Mouse (Mus musculus) kidney, adult 2 months (tissue): ENCODE measurements at regions not wholly inside any gene's neighbourhood (a gene's known extent, or its start where the extent isn't known, plus 50 kb on each side); places are given as distances from the start of the nearest gene placed in this dataset.

Experiments used
- CTCF ChIP-seq: fragments of 200-500 bp; conservative IDR thresholded peaks from 2 replicates; pipeline ENCODE4 v1.5.1; 2011; ENCODE audit warnings: low read depth, mild to moderate bottlenecking, control low read depth, low read length, moderate library complexity, mixed read lengths; ENCODE audit not compliant: insufficient read depth, insufficient read length
- POLR2A ChIP-seq: fragments of 200-500 bp; IDR thresholded peaks from one replicate; pipeline ENCODE4 v1.6.1; 2011; ENCODE audit warnings: low read depth, low read length, control low read depth

GRCm38 (mm10) chr7:125146025-125146424, 298.5 kb upstream of the Kdm8 start:
- no peak for TF ChIP-seq POLR2A
- TF ChIP-seq CTCF, result no peak
